20 mouse cellular contexts compared by ENCODE assay signal in genomic region chr7:45396787-45397186, GRCm38 (mm10). TPM values are rescaled to one million over a fixed set of nuclear protein-coding genes. Genes with fewer than 3 reads are reported as not detected.
"Had no signal": no experiment of that assay in that cellular context is flagged by ENCODE, and none has a peak within 500 bp of the region (broad histone marks: within the 10 kb centered on the region; RNA-seq: fewer than 3 reads in every experiment).

No protein-coding gene starts in this region.

- H3K9ac ChIP-seq: stomach, embryonic 15.5 days had no signal

- H3K9me3 ChIP-seq: limb, embryonic 13.5 days; liver, embryonic 15.5 days; midbrain, embryonic 10.5 days; stomach, embryonic 15.5 days had no signal

- DNase-seq: kidney, adult 9 months; kidney, postnatal 10 days; left cerebral cortex, postnatal 4 days; lung, embryonic 14.5 days; lung, postnatal 10 days; right cerebral cortex, postnatal 14 days; thymus, adult 2 months; thymus, postnatal 25 days had no signal

- H3K27me3 ChIP-seq: limb, embryonic 13.5 days; stomach, embryonic 15.5 days had no signal

RNA-seq across cellular contexts. Expression of gene Kcna7, which starts 8.7 kb away (rescaled TPM):
- total RNA-seq: layer of hippocampus, postnatal 14 days; left cerebral cortex, adult 18-20 months; left cerebral cortex, postnatal 10 days; megakaryocyte, adult 5-6 weeks had no signal
- polyA plus RNA-seq: limb, embryonic 13.5 days; liver, embryonic 15.5 days; lung, embryonic 14.5 days; midbrain, embryonic 10.5 days; midbrain, embryonic 16.5 days; neural tube, embryonic 14.5 days; stomach, embryonic 15.5 days had no signal

RNA-seq across cellular contexts. Expression of gene Ntf5, which starts 16.7 kb away (rescaled TPM):
- total RNA-seq: left cerebral cortex, postnatal 10 days; megakaryocyte, adult 5-6 weeks had no signal
- polyA plus RNA-seq: midbrain, embryonic 16.5 days; neural tube, embryonic 14.5 days had no signal

RNA-seq across cellular contexts. Expression of gene Lhb, which starts 23.8 kb away (rescaled TPM):
- total RNA-seq: left cerebral cortex, adult 18-20 months; left cerebral cortex, postnatal 10 days; left cerebral cortex, postnatal 4 days; megakaryocyte, adult 5-6 weeks had no signal
- polyA plus RNA-seq: large intestine, adult 2 months; limb, embryonic 13.5 days; liver, embryonic 15.5 days; lung, embryonic 14.5 days; midbrain, embryonic 10.5 days; neural tube, embryonic 14.5 days; spleen, adult 2 months; stomach, embryonic 15.5 days had no signal

RNA-seq across cellular contexts. Expression of gene Lin7b, which starts 26.4 kb away (rescaled TPM):
- total RNA-seq: megakaryocyte, adult 5-6 weeks had no signal
- polyA plus RNA-seq: liver, embryonic 15.5 days had no signal
